Mouse (Mus musculus): ENCODE data around the gene Tnfrsf9.
A peak's percentile ranks its signal among the peaks of the same experiment; 100 is the strongest.

The Tnfrsf9 gene

DNA sequence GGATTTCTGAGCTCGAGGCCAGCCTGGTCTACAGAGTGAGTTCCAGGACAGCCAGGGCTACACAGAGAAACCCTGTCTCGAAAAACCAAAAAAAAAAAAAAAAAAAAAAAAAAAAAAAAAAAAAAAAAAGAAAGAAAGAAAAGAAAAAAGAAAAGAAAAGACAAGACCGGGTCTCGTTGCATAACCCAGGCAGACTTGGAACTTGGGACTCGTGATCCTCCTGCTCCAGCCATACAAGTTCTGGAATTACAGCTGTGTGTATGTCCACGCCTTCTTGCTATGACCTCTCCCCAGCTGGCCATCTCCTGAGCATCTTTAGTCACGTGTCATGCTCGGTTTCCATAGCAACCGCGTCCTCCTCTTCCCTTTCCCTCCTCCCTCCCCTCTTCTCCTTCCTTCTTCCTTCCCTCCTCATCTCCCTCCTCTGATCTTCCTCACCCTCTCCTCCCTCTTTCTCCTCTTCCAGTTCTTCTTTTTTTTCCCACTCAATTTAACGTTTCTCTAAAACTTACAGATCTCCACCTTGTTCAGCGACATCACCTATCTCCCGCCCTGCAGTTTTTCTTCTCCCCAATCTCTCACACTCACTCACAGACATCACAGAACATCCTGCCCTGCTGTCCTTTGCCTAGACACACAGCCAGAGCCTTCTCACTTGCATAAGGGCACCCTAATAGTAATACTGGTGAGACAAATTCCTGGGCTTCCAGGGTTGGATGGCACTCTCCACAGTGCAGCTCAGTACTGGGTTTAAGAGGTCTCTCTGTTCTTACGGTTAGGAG is 12.8 kb downstream of the Tnfrsf9 start:
- DNase-seq (ENCODE audit: low read depth, low spot score) = peak; percentile 76

DNA sequence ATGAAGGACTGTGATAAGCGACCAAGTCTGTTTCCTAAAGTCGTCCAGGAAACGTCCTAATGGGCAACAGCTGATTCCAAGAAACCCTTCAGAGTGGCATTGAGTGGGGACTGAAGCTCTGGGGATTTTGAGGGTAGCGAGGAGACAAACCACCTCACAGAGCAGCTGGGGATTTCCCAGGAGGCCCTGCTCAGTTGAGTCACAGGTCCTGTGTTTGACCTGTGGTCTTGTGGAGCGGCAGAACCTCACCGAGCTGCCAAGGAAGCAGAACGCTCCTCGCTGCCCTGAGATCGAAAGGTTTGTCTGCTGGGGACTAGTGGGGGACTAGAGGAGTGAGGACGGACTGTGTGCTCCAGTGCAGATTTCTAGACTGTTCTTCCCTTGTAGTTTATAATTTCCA is 13.4 kb downstream of the Tnfrsf9 start:
- DNase-seq (ENCODE audit: low read depth, low spot score) = peak; percentile 75

DNA sequence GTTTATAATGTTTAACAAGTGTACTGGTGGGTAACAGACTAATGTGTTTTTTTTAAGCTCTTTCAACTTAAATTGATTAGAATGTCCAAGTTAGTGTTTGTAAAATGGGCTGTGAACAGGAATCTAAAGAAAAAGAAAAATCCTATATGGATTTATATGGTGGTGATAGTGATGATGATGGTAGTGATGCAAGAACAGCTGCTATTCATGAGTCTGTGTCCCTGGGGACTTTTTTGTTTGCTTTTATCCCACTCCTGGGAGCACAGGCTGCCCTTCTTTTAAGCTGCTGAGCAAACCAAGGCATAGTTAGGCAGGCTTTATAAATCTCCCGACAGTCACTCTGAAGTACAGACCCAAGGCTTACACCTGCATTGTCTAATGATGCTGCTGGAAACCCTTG is 19.1 kb downstream of the Tnfrsf9 start:
- no peak for DNase-seq (ENCODE audit: low read depth, low spot score)

DNA sequence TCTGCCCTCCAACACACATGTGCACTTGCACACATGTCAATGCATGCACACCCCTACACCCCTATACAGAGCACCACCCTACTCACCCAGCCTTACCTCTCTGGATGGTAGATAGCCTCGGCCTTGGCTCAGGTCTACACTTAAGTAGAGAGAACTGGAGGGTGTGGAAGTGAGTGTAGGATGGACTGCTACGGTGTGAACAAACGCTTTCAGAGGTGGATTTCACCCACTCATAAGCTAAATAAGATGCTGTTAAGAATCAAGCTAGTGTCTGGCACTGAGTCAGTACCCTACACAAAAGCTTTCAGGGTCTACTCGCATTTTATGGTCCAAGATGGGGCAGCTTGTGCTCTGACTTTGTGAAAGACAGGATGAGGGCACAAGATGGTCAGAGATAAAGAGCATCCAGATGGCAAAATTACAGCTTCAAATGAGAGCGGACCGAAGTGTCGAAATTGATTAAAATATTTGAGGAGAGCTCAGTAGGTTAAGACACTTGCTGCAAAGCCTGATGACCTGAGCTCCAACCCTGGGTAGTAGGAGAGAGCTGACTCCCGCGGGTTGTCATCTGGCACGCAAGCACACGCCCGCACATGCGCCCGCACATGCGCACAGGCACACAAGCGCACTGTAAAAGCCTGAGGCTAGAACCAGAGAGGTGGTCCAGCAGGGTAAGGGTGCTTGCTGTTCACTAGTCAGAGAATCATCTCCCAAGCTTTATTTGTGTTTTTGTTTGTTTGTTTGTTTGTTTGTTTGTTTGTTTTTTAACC is 23.1 kb downstream of the Tnfrsf9 start:
- DNase-seq (ENCODE audit: low read depth, low spot score) = peak; percentile 77

DNA sequence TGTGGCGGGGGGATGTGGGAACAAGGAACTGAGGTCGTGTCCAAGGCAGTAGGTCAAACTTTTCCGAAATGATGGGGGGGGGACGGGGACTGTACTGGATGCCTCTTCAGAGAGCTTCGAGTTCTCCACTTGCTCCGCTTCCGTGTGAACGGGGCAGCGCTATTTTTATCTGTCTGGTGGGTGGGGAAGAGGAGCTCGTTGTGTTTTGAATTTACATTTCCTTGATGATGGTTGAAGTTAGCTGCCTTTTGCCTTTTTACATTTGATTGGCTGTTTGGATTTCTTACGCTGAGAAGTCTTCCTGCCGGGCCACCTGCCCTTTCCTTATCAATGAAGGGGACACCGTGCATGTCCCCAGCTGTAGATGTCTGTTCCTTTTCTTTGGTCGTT is 23.7 kb downstream of the Tnfrsf9 start:
- peak; percentile 79 for DNase-seq (ENCODE audit: low read depth, low spot score)

DNA sequence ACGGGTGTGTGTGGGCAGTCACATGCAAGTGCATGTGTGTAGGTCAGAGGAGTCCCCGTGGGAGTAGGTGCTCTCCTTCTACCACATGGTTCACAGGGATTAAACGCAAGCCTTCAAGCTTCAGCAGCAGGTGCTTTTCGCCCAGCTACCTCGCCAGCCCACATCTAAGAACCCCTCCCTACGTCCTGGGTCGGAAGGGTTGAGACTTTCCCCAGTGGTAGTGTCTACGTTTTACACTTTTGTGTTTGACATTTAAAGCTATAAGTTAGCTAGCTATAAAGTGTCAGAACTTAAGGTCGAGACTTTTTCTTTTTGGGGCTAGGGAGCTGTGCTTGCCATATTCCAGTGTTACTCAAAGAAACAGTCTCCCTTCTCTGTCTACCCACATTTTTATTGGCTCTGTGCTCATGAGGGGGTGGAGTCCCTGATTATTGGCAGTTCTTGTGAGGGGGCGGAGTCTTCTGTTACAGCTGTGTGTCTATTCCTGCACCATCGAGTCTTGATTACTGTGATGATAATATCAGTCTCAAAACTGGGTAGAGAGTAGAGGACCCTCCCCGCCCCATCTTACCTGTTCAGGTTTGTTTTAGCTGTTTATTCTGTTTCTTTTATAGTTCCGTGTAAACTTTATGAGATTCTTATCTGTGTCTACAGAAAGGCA is 25.8 kb downstream of the Tnfrsf9 start:
- peak; percentile 85 for DNase-seq (ENCODE audit: low read depth, low spot score)

DNA sequence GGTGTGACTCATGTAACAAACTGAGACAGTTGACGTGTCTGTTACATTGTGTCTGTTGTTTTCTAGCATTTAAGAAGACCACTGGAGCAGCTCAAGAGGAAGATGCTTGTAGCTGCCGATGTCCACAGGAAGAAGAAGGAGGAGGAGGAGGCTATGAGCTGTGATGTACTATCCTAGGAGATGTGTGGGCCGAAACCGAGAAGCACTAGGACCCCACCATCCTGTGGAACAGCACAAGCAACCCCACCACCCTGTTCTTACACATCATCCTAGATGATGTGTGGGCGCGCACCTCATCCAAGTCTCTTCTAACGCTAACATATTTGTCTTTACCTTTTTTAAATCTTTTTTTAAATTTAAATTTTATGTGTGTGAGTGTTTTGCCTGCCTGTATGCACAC is 30.3 kb downstream of the Tnfrsf9 start:
- DNase-seq (ENCODE audit: low read depth, low spot score) = no peak

DNA sequence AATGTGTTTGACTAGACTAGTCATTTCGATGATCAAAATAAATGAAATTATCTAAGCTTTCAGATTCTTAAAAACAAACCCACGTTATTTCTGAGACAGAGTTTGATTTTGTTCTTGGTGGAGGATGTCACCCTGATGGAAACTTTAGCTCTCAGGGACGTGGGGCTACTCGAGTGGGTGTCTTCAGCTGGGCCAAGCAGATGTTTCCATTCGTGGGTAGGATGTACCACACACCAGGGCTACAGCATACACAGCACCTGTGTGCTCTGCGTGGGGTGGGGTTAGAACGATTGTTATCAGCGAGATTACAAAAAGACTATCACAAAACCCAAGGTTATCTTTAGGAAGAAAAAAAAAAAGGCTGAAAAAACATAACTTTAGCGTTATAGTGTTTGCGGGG is 36.6 kb downstream of the Tnfrsf9 start:
- DNase-seq (ENCODE audit: low read depth, low spot score) = peak; percentile 70

DNA sequence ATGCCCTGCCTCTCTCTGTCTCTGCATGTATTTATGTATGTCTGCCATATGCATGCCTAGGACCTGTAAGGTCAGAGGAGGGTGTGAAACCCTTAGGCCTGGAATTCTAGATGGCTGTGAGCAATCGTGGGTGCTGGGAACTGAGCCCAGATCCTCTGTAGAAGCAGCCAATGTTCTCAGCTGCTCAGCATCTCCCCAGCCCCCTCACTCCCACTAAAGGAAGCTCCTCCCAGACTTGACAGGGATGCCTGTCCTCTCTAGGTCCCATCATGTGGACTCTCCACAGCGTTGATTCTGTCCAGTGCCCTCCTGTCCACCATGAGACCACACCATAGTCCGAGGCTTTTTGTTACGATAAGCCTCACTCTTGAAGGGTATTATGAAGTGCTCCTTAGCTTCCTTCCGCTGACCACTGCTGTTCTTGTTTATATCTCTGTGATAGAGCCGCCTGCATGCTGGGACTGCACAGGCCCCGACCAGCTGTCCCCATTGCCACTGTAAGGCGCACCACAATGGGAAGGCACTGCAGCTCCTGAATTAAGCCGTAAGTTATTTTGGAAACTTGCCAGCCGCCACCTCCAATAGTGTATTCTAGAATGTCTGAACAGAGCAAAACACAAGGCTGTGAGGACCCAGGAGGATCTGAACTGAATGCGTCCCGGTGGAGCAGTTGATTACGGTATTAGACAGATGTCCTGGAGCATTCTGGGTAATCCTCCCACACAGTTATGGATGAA is 42.2 kb downstream of the Tnfrsf9 start:
- no peak for DNase-seq (ENCODE audit: low read depth, low spot score)

DNA sequence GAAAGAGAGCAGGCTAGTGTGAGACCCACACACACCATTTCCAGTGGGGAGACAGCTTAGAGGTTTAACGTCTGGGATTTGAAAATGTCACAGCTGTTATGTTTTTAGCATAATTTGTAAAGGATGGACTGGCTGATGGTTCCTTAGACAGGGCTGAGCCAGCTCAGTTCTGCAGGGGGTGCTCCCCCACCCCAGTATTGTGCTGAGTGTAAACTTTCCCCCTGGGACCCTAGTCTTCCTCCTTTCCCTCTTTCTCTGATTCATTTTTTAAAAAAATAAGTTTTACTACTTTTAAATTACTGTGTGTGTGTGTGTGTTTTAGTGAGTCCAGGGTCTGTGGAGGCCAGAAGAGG is 42.7 kb downstream of the Tnfrsf9 start:
- no peak for DNase-seq (ENCODE audit: low read depth, low spot score)

DNA sequence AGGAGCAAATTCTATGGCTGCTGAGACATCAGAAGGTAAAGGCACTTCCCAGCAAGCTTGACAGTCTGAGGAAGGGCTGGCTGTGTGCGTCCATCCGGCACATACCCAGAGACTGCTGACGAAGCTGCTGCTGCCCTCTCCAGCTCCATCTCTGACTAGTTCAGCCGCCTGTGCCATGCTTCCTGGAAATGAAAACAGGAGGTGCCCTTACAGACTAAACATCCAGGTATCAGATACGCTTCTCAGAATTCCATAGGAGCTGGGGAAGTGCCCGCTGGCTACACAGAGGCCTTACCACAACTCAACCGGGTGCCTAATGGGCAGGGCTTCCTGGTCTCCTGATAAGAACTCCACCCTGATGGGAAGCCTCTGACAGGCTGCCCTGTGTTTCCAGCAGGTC is 44.2 kb downstream of the Tnfrsf9 start:
- DNase-seq (ENCODE audit: low read depth, low spot score) = no peak

DNA sequence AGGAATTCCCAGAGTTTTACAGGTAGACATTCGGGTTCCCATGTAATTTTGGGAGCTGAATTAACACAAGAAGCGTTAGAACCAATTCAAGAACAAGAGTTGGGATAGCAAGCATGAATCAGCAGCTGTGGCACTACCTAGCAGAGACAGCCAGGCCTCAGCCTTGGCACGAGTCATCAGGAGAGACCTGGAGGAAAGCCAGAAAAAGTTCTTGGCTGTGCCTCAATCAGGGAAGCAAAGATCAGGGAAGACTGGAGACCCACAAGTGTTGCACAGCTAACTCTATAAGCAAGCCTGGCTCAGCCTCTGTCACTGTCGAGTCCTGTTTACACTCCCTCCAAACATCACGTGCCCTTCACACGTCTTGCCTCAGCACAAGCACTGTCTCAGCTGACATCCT is 47.9 kb downstream of the Tnfrsf9 start:
- DNase-seq (ENCODE audit: low read depth, low spot score) = no peak

DNA sequence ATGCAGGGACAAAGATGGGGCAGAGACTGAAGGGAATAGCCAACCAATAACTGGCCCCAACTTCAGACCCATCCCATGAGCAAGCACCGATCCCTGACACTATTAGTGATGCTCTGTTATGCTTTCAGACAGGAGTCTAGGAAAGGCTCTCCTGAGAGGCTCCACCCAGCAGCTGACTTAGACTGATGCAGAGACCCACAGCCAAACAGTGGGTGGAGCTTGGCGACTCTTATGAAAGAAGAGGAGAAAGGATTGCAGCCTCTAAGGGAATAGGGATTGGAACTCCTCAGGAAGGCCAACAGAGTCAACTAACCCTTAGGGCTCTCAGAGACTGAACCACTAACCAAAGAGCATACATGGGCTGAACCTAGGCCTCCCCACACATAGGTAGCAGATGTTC is 49.3 kb downstream of the Tnfrsf9 start:
- no peak for DNase-seq (ENCODE audit: low read depth, low spot score)

DNA sequence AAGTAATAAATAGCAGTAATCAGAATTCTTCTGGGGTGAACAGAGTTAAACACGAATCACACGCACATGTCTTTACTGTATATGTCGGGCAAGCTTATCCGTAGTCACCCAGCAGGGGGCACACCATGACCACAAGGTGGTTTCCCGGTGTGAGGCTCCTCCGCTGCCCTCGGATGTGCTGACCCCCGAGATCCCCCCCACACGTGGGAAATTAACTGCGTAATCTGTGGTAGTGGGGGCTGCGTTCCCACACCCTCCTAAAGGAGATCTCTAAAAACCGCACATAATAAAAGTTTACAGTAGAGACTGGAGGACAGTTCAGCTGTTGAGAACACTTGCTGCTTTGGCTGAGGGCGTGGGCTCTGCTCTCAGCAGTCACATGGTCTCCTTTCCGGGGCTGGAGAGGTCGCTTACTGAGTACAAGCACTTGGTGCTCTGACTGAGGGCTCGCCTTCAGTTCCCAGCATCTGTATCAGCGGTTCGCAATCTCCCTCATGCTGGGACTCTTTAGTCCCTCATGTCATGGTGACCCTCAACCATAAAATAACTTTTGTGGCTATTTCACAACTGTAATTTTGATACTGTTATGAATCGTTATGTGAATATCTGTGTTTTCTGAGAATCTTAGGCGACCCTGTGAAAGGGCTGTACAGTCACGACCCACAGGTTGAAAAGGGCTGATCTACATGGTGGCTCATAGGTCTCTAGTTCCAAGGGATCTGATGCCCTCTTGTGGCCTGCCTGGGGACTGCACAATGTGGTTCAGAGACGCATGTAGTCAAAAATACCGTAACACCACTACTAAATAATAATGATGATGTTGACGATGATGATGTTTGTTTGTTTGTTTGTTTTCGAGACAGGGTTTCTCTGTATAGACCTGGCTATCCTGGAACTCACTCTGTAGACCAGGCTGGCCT is 50.5 kb downstream of the Tnfrsf9 start:
- DNase-seq (ENCODE audit: low read depth, low spot score) = peak; percentile 96

DNA sequence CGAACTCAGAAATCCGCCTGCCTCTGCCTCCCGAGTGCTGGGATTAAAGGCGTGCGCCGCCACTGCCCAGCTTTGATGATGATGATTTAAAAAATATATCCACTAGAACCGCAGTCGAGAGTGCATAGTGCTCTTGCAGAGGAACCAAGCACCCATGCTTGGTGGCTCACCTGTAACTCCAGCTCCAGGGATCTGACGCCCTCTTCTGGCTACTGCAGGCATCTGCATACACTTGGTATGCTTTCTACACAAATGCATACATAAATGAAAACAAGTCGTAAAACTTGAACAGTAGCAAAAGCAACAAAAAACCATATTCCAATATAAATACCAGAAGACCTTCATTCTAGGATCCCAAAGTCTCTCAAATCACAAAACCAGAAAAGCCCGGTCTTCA is 51.2 kb downstream of the Tnfrsf9 start:
- DNase-seq (ENCODE audit: low read depth, low spot score) = peak; percentile 65

DNA sequence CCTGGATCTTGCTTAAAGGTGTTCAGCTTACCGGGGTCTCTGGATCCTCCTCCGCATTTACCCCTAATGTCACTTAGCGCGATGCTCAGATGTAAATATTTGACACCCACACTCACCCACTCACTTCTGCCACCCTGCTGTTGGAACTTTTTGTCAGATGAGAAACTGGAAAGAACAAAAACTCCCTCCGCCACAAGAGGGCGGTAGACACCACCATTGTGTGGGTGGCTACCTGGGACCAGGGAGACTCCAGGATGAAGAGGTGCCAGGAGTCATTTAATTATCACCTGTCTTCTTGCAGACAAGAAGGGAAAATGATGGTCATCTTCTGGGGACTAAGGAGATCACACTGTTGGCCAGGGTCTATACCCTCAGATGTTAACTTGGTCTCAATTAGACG is 52.2 kb downstream of the Tnfrsf9 start:
- peak; percentile 80 for DNase-seq (ENCODE audit: low read depth, low spot score)

DNA sequence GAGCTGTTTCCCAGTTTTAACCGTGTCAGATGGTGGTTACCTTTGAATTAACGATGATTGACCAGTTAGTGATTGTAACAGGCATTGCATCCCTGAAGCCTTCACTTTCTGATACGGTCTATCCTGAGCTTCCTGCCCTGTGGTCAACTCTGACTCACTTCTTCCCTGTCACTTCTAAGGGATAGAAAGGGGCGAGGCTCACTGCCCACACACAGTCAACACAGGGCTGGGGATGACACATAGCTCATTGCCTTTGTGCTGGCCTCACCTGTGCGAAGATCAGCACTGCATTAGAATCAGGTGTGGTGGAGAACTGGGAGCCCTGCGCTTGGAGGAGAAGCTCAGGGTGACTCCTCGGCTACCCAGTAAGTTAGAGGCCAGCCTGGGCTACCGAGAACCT is 54.6 kb downstream of the Tnfrsf9 start:
- DNase-seq (ENCODE audit: low read depth, low spot score) = no peak

DNA sequence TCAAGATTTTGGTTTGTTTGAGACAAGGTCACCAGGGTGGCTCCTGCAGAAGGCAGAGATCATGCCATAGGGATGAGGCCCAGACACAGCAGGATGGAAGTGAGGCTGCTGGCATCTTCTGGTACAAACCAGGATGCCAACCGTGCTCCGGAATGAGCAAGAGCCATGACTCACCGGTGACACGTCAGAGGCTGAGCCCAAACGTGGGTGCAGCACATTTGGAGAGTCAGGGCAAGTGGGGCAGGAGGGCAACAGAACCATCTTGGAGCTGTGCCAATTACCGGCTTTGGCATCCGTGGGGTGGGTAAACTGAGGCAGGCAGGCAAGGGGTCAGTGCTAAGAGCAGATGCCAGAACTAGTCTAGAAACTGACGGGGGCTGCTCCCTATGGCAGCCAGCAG is 58.9 kb downstream of the Tnfrsf9 start:
- no peak for DNase-seq (ENCODE audit: low read depth, low spot score)

DNA sequence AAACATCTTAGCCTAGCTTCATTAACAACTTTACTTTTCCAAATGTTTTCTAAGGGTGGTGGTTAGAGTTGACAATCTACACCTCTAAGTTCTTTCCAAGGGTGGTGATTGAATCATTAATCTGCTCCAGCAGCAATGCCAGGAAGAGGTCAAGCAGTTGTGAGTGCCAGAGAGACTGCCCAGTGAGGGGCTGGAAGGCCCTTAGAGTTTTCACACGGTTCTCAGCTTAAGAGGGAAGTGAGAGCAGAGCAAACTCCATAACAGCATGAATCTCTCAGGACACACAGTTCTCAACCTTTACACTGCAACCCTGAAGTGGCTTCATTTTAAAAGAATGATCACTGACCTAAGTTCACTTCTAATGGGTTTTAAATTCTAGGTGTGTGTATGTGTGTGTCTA is 60.8 kb downstream of the Tnfrsf9 start:
- no peak for DNase-seq (ENCODE audit: low read depth, low spot score)

DNA sequence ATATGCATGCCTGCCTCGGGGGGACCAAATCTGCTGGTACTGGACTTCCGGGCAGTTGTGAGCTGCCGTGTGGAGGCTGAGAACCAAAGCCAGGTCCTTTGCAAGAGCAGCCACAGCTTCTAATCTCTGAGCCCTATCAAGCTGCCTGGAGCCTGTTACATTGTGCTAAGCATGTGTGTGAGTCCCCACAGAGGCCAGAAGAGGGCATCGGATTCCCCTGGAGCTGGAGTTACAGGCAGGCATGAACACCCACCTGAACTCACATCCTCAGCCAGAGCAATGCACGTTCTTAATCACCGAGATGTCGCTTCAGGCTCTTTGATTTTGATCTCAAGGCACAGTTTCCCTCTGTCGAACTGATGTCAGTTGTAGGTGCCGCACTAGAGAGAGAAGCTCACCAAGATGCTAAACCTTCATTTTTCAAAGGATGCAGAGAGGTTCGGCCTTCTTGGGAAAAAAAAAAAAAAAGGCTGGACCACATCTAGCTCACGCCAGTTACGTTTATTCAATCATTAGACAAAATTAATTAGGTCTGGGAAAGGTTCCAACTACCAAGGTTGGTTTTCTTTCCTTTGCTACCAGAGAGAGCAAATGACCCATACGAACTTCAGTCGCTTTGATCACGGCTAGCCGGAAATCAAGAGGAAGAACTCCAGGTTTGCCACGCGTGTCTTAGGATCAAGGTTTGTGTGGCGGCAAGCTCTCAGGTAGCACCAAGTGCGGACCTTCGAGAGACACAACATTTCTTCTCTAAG is 64.0 kb downstream of the Tnfrsf9 start:
- DNase-seq (ENCODE audit: low read depth, low spot score) = no peak
